Mouse (Mus musculus) embryonic facial prominence, embryonic 12.5 days (tissue): ENCODE results near the gene Trak1. TPM values are rescaled to one million over a fixed set of nuclear protein-coding genes. Genes with fewer than 3 reads are reported as not detected.

ENCODE experiments used
- ATAC-seq: fragments of 200-750 bp; cut with Nextera tagmentation; 2 replicates; pipeline ENCODE4 v1.8.0; 2017; ENCODE audit not compliant: insufficient number of reproducible peaks, insufficient read depth, low FRiP score, low TSS enrichment
- H3K27ac ChIP-seq: fragments of 300-500 bp; sonication (generic); 2 replicates; pipeline ENCODE4 v1.5.1; 2016; ENCODE audit warnings: mild to moderate bottlenecking
- H3K27me3 ChIP-seq: fragments of 300-500 bp; sonication (generic); 2 replicates; pipeline ENCODE4 v1.6.1; 2016; ENCODE audit warnings: mild to moderate bottlenecking, moderate library complexity
- H3K36me3 ChIP-seq: fragments of 300-500 bp; sonication (generic); 2 replicates; pipeline ENCODE4 v1.6.1; 2016; ENCODE audit warnings: mild to moderate bottlenecking
- H3K4me1 ChIP-seq: fragments of 300-500 bp; sonication (generic); 2 replicates; pipeline ENCODE4 v1.6.1; 2016
- H3K4me2 ChIP-seq: fragments of 300-500 bp; sonication (generic); replicated peaks from 2 replicates; pipeline ENCODE4 v1.6.1; 2016; ENCODE audit warnings: mild to moderate bottlenecking, moderate library complexity
- H3K4me3 ChIP-seq: fragments of 300-500 bp; sonication (generic); 2 replicates; pipeline ENCODE4 v1.5.1; 2016; ENCODE audit warnings: mild to moderate bottlenecking
- H3K9ac ChIP-seq: fragments of 300-500 bp; sonication (generic); 2 replicates; pipeline ENCODE4 v1.6.1; 2016; ENCODE audit warnings: mild to moderate bottlenecking, moderate library complexity
- H3K9me3 ChIP-seq: fragments of 300-500 bp; sonication (generic); 2 replicates; pipeline ENCODE4 v1.6.1; 2016; ENCODE audit warnings: mild to moderate bottlenecking, moderate library complexity
- WGBS: fragments of 180-500 bp; shearing (Covaris S2); methylation state at CpG from one replicate; pipeline ENCODE4 v1.1.7; 2016; 5-methylcytosine and 5-hydroxymethylcytosine counted together
- polyA plus RNA-seq: library from polyadenylated mRNA; unstranded; fragments of >200 nt; fragmentation: Nextera tagmentation; extraction: Ambion mirVana; gene quantifications from 2 replicates; pipeline ENCODE4 v1.2.1, GENCODE M21; 2016

Trak1 gene
- polyA plus RNA-seq, 1 experiment from 2014 or later, result 20.0 TPM

GRCm38 (mm10) chr9:121277118-121278060 is 19.9 kb upstream of the Trak1 start, which contains the start of gene Ulk4:
Gene Ulk4 (minus strand): TSS chr9:121277197.
- Histone ChIP-seq H3K4me3 (peak within 1 kb of the TSS; percentile 64), H3K27ac (peak within 1 kb of the TSS; percentile 88), H3K4me1 (peaks cover 9% of the 10 kb centered on the region; the same call in 1 of the 2 replicates), H3K9ac (peak within 1 kb of the TSS; percentile 62), H3K27me3 (no peaks in the 10 kb centered on the region), H3K9me3 (peaks cover 6% of the 10 kb centered on the region; the same call in 1 of the 2 replicates), H3K36me3 (peaks cover 3% of the 10 kb centered on the region; the same call in 1 of the 2 replicates), H3K4me2 (peak within 1 kb of the TSS; percentile 77)
- peak; percentile 95 for ATAC-seq
- WGBS, result under 1% methylated on average over 59 of the region's 59 CpGs

DNA sequence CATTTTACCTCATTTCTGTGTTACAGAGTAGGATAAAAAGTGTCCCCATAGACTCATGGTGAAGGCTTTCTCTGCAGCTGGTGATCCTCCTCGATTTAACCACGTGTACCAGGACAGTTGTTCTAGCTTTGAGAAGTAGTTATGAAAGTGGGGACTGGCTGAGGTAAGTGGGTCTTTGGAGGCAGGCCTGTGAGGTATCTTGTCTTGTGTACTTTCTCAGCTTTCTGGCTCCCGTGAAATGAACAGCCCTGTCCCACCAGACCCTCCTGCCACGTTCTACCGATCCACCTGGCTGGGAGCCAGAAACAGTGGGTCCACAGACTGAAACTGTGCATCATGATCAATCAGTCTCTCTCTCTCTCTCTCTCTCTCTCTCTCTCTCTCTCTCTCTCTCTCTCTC is 18.1 kb upstream of the Trak1 start:
- H3K4me1 ChIP-seq, result 0 out of 2 replicates have a peak, but pooled peaks cover 9% of the 10 kb centered on the region
- no peak overlapping the region for H3K27ac ChIP-seq
- peaks cover 6% of the 10 kb centered on the region; the same call in 1 of the 2 replicates for H3K36me3 ChIP-seq
- no peaks in the 10 kb centered on the region for H3K27me3 ChIP-seq
- peaks cover 10% of the 10 kb centered on the region; the same call in 1 of the 2 replicates for H3K9me3 ChIP-seq
- H3K4me3 ChIP-seq, result no peak overlapping the region
- no peak overlapping the region for H3K9ac ChIP-seq
- no peak for ATAC-seq
- 89% methylated on average over 5 of the region's 5 CpGs for WGBS
- no peak overlapping the region for H3K4me2 ChIP-seq

GRCm38 (mm10) chr9:121281891-121282290 is 15.4 kb upstream of the Trak1 start:
- no peak overlapping the region for H3K9ac ChIP-seq
- no peak for ATAC-seq

DNA sequence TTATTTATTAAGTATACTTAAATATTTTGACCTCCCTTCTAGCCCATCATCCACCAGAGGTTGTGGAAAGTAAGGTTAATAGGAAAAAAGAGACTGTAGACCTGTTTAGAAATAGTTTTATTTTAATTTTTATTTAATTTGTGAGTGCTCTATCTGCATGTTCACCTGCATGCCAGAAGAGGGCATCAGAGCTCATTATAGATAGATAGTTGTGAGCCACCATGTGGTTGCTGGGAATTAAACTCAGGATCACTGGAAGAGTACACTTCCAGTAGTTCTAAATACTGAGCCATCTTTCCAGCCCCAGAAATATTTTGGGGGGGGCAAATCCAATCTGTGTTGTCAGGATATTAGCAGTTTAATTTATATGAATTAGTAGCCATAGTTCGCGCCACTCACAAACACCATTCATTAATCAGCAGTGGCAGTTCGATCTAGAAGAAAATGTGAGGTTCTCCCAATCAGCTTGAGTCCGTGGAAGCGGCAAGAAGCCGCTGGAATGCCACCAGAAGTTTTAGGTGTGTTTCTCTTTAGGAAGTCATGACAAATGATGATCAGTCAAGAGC is 13.6 kb upstream of the Trak1 start:
- WGBS, result 99% methylated on average over 6 of the region's 6 CpGs
- Histone ChIP-seq H3K9me3 (peaks cover 10% of the 10 kb centered on the region; the same call in 1 of the 2 replicates), H3K27me3 (no peaks in the 10 kb centered on the region), H3K36me3 (peaks cover 6% of the 10 kb centered on the region; the same call in 1 of the 2 replicates), H3K4me3 (no peak overlapping the region), H3K4me1 (no peaks in the 10 kb centered on the region), H3K9ac (no peak overlapping the region), H3K27ac (no peak overlapping the region), H3K4me2 (no peak overlapping the region)
- ATAC-seq, result no peak

More at GRCm38 (mm10) chr9:121281891-121282290, 15.4 kb upstream of the Trak1 start:
- H3K4me3 ChIP-seq, result no peak overlapping the region
- peaks cover 6% of the 10 kb centered on the region; the same call in 1 of the 2 replicates for H3K36me3 ChIP-seq
- peaks cover 10% of the 10 kb centered on the region; the same call in 1 of the 2 replicates for H3K9me3 ChIP-seq
- no peak overlapping the region for H3K27ac ChIP-seq
- 0 out of 2 replicates have a peak, but pooled peaks cover 6% of the 10 kb centered on the region for H3K4me1 ChIP-seq
- no peak overlapping the region for H3K4me2 ChIP-seq
- H3K27me3 ChIP-seq, result no peaks in the 10 kb centered on the region
- WGBS, result 83% methylated on average over 6 of the region's 6 CpGs

DNA sequence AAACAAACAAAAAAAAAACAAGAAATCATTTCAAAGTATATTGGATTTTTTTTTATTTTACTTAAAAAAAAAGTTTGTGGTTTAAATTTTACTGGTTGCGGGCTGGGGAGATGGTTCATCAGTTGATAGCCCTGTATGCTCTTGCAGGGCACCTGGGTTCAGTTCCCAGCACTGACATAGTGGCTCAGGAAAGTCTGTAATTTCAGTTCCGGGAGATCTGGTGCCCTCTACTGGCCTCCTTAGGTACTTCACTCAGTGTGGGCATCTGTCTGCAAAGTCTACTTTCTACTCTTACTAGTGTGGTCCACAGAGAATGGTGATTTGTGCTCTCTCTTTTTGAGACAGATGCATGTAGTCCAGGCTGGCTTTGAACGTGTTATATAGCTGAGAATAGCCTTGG is 12.9 kb upstream of the Trak1 start:
- 82% methylated on average over 3 of the region's 3 CpGs for WGBS
- Histone ChIP-seq H3K9ac (no peak overlapping the region), H3K36me3 (peaks cover 6% of the 10 kb centered on the region; the same call in 1 of the 2 replicates), H3K4me1 (no peaks in the 10 kb centered on the region), H3K4me2 (no peak overlapping the region), H3K9me3 (peaks cover 10% of the 10 kb centered on the region; the same call in 1 of the 2 replicates), H3K27me3 (no peaks in the 10 kb centered on the region), H3K4me3 (no peak overlapping the region), H3K27ac (no peak overlapping the region)
- ATAC-seq, result no peak

GRCm38 (mm10) chr9:121285341-121286324 is 11.7 kb upstream of the Trak1 start:
- Histone ChIP-seq H3K36me3 (peaks cover 6% of the 10 kb centered on the region; the same call in 1 of the 2 replicates), H3K4me3 (peak overlapping the region; percentile 45), H3K4me2 (peak overlapping the region; percentile 50), H3K9me3 (peaks cover 10% of the 10 kb centered on the region; the same call in 1 of the 2 replicates), H3K4me1 (no peaks in the 10 kb centered on the region), H3K9ac (peak overlapping the region; percentile 50), H3K27ac (0 out of 2 replicates have a peak overlapping the region, but pooled peaks have one; percentile 37), H3K27me3 (no peaks in the 10 kb centered on the region)
- peak; percentile 69 for ATAC-seq
- 21% methylated on average over 29 of the region's 29 CpGs for WGBS

DNA sequence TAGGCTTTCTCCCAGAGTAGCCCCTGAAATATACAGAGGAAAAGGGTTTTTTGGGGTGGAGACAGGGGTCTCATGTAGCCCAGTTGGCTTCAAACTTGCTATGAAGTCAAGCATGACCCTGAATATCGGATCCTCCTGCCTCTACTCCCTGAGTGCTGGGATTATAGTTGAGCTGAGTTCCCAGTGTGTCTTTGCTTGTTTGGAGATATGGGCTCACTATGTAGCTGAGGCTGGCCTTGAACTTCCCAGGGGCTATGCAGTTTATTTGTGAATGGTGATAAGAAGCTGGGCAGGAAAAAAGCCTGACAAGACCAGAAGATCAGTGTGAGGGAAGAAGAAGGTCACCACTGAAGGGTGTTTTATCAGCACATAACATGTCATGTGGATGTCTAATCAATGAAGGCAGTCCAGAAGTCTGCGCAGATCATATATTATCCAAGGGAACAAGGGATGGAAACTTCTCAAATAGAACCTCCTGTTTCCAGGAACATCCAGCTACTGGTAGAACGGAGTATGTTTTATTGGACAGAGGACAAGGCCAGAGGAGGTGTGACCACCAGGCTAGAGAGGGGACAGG is 10.9 kb upstream of the Trak1 start:
- peaks cover 6% of the 10 kb centered on the region; the same call in 1 of the 2 replicates for H3K36me3 ChIP-seq
- 0 out of 2 replicates have a peak overlapping the region, but pooled peaks have one; percentile 21 for H3K9ac ChIP-seq
- H3K27me3 ChIP-seq, result no peaks in the 10 kb centered on the region
- 75% methylated on average over 3 of the region's 3 CpGs for WGBS
- H3K27ac ChIP-seq, result no peak overlapping the region
- peak overlapping the region; percentile 45 for H3K4me3 ChIP-seq
- H3K4me1 ChIP-seq, result no peaks in the 10 kb centered on the region
- H3K9me3 ChIP-seq, result peaks cover 10% of the 10 kb centered on the region; the same call in 1 of the 2 replicates
- H3K4me2 ChIP-seq, result peak overlapping the region; percentile 50
- ATAC-seq, result no peak

- H3K4me3 ChIP-seq, result no peak overlapping the region
- WGBS, result 71% methylated on average over 2 of the region's 2 CpGs
- no peaks in the 10 kb centered on the region for H3K9me3 ChIP-seq
- no peak for ATAC-seq
- no peak overlapping the region for H3K27ac ChIP-seq
- no peak overlapping the region for H3K4me2 ChIP-seq
- H3K27me3 ChIP-seq, result 0 out of 2 replicates have a peak, but pooled peaks cover 3% of the 10 kb centered on the region
- no peaks in the 10 kb centered on the region for H3K36me3 ChIP-seq
- H3K9ac ChIP-seq, result no peak overlapping the region
- H3K4me1 ChIP-seq, result no peaks in the 10 kb centered on the region
Measured at GRCm38 (mm10) chr9:121291275-121291674, 6.0 kb upstream of the Trak1 start.

DNA sequence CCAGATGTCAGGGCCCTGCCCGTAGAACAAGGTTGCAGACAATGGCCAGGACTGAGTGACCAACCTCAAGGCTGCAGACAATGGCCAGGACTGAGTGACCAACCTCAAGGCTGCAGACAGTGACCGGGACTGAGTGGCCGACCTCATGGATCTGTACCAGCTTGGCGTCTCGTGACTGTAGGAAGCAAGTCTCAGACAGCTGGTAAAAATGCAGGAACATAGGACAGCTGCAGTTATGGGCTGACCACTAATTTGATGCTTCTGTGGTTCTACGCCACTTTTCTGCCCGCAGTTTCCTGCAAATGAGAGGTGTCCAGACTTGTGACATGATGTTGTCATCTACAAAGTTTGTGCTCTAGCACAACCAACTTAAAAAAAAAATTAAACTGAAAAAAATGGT is 4.1 kb upstream of the Trak1 start:
- ATAC-seq, result no peak
- Histone ChIP-seq H3K9ac (no peak overlapping the region), H3K27me3 (0 out of 2 replicates have a peak, but pooled peaks cover 3% of the 10 kb centered on the region), H3K36me3 (no peaks in the 10 kb centered on the region), H3K4me1 (peaks cover under 1% of the 10 kb centered on the region), H3K9me3 (no peaks in the 10 kb centered on the region), H3K4me3 (no peak overlapping the region), H3K27ac (no peak overlapping the region), H3K4me2 (no peak overlapping the region)
- WGBS, result 80% methylated on average over 7 of the region's 7 CpGs

GRCm38 (mm10) chr9:121295221-121295620 is 2.1 kb upstream of the Trak1 start:
- H3K36me3 ChIP-seq, result no peaks in the 10 kb centered on the region
- H3K4me3 ChIP-seq, result no peak overlapping the region
- H3K9ac ChIP-seq, result no peak overlapping the region
- peaks cover 21% of the 10 kb centered on the region for H3K4me1 ChIP-seq
- no peak overlapping the region for H3K4me2 ChIP-seq
- peaks cover 8% of the 10 kb centered on the region; the same call in 1 of the 2 replicates for H3K27me3 ChIP-seq
- no peaks in the 10 kb centered on the region for H3K9me3 ChIP-seq
- H3K27ac ChIP-seq, result no peak overlapping the region
- 78% methylated on average over 7 of the region's 7 CpGs for WGBS
- no peak for ATAC-seq
